Mouse (Mus musculus) heart, embryonic 13.5 days (tissue): ENCODE measurements around the gene Gm2956. TPM values are rescaled to one million over a fixed set of nuclear protein-coding genes. Genes with fewer than 3 reads are reported as not detected.
A peak's percentile ranks its signal among the peaks of the same experiment; 100 is the strongest.
"Not testable (repeated sequence)": the region's sequence is repeated elsewhere in the genome, so short reads cannot be mapped to it uniquely, and the experiment has no call there.

Experiments
- ATAC-seq: fragments of 200-750 bp; cut with Nextera tagmentation; 2 replicates; pipeline ENCODE4 v1.8.0; 2017; ENCODE audit warnings: moderate TSS enrichment; ENCODE audit not compliant: insufficient number of reproducible peaks, low FRiP score, low TSS enrichment; ENCODE audit errors: extremely low read depth
- H3K27ac ChIP-seq: fragments of 300-500 bp; sonication (generic); replicated peaks from 2 replicates; pipeline ENCODE4 v1.5.1; 2015; ENCODE audit warnings: moderate library complexity, mild to moderate bottlenecking, inconsistent platforms
- H3K27me3 ChIP-seq: fragments of 300-500 bp; sonication (generic); replicated peaks from 2 replicates; pipeline ENCODE4 v1.6.1; 2015; ENCODE audit warnings: mild to moderate bottlenecking, inconsistent platforms
- H3K36me3 ChIP-seq: fragments of 300-500 bp; sonication (generic); 2 replicates; pipeline ENCODE4 v1.6.1; 2015; ENCODE audit warnings: mild to moderate bottlenecking, inconsistent platforms
- H3K4me1 ChIP-seq: fragments of 300-500 bp; sonication (generic); 2 replicates; pipeline ENCODE4 v1.6.1; 2015; ENCODE audit warnings: inconsistent platforms
- H3K4me2 ChIP-seq: fragments of 300-500 bp; sonication (generic); 2 replicates; pipeline ENCODE4 v1.6.1; 2015; ENCODE audit warnings: inconsistent platforms, mild to moderate bottlenecking, moderate library complexity
- H3K4me3 ChIP-seq: fragments of 300-500 bp; sonication (generic); 2 replicates; pipeline ENCODE4 v1.5.1; 2015; ENCODE audit warnings: moderate library complexity, mild to moderate bottlenecking, inconsistent platforms
- H3K9ac ChIP-seq: fragments of 300-500 bp; sonication (generic); 2 replicates; pipeline ENCODE4 v1.6.1; 2015; ENCODE audit warnings: inconsistent platforms, mild to moderate bottlenecking, moderate library complexity
- H3K9me3 ChIP-seq: fragments of 300-500 bp; sonication (generic); 2 replicates; pipeline ENCODE4 v1.6.1; 2016; ENCODE audit warnings: inconsistent platforms
- WGBS: fragments of 180-500 bp; shearing (Covaris S2); methylation state at CpG from one replicate; pipeline ENCODE4 v1.1.7; 2015; ENCODE audit warnings: mixed read lengths; 5-methylcytosine and 5-hydroxymethylcytosine counted together
- polyA plus RNA-seq: library from polyadenylated mRNA; unstranded; fragments of >200 nt; fragmentation: Nextera tagmentation; extraction: Ambion mirVana; gene quantifications from 2 replicates; pipeline ENCODE4 v1.2.1, GENCODE M21; 2015

Gene Gm2956
- not detected in 2 replicates for polyA plus RNA-seq

- H3K9me3 ChIP-seq, ATAC-seq, H3K4me1 ChIP-seq, H3K27me3 ChIP-seq, H3K36me3 ChIP-seq: not testable (repeated sequence)
- H3K27ac ChIP-seq = peak within 1 kb of the TSS; percentile 77
- H3K9ac ChIP-seq = peak within 1 kb of the TSS; percentile 73
- H3K4me3 ChIP-seq = peak within 1 kb of the TSS; percentile 52
- peak within 1 kb of the TSS; percentile 64 for H3K4me2 ChIP-seq
- 0% methylated on average over 3 of the region's 37 CpGs for WGBS
Measured at GRCm38 (mm10) chr14:3332087-3332677, at the start of gene Gm2956. Gm2956 (plus strand) TSS chr14:3332627.

GRCm38 (mm10) chr14:3333406-3333805, 979 bp downstream of the Gm2956 start:
- not testable (repeated sequence) for H3K27me3 ChIP-seq, H3K4me1 ChIP-seq, H3K9me3 ChIP-seq, H3K9ac ChIP-seq, H3K27ac ChIP-seq, H3K36me3 ChIP-seq, ATAC-seq
- Histone ChIP-seq H3K4me3 (peak overlapping the region; percentile 52), H3K4me2 (peak overlapping the region; percentile 64)
- WGBS = under 1% methylated on average over 4 of the region's 8 CpGs

- WGBS = no CpG with 5 or more reads among the region's 2 CpGs
- H3K4me2 ChIP-seq, ATAC-seq: not testable (repeated sequence)
Measured at GRCm38 (mm10) chr14:3394793-3395192, 62.4 kb downstream of the Gm2956 start, which contains the start of gene Gm10413. Gm10413 (plus strand) TSS chr14:3395093.

More at GRCm38 (mm10) chr14:3394793-3395192, 62.4 kb downstream of the Gm2956 start, which contains the start of gene Gm10413:
- H3K27me3 ChIP-seq, H3K4me3 ChIP-seq, H3K27ac ChIP-seq, H3K9me3 ChIP-seq, H3K36me3 ChIP-seq, H3K9ac ChIP-seq, H3K4me1 ChIP-seq: not testable (repeated sequence)

Other genes with a start within 250 kb of the Gm2956 start
- 0.13 TPM in 1 of 2 replicates, not detected in the other for gene Gm10340, start 198.6 kb upstream of the Gm2956 start, polyA plus RNA-seq
- not detected in 2 replicates for gene Gm5795, start 144.4 kb upstream of the Gm2956 start, polyA plus RNA-seq
- 32.7 and 39.3 TPM in 2 replicates for gene D830030K20Rik, start 124.1 kb upstream of the Gm2956 start, polyA plus RNA-seq
- not detected in 2 replicates for gene Gm10413, start 62.5 kb downstream of the Gm2956 start, polyA plus RNA-seq
- 7.0 and 7.8 TPM in 2 replicates for gene Gm10409, start 80.0 kb downstream of the Gm2956 start, polyA plus RNA-seq
- 14.6 and 15.8 TPM in 2 replicates for gene Gm3005, start 95.5 kb downstream of the Gm2956 start, polyA plus RNA-seq
- not detected in 2 replicates for gene Gm10408, start 116.8 kb downstream of the Gm2956 start, polyA plus RNA-seq